Mouse (Mus musculus) left cerebral cortex, postnatal 14 days (tissue): ENCODE data around the gene Clasrp. TPM values are rescaled to one million over a fixed set of nuclear protein-coding genes. Genes with fewer than 3 reads are reported as not detected.
A peak's percentile ranks its signal among the peaks of the same experiment; 100 is the strongest.

Experiments
- DNase-seq, 2 experiments: peaks; one replicate each; pipeline ENCODE4 v3.0.0; 2021 to 2022; ENCODE audit warnings: low spot score in 2 of 2, mixed read lengths in 1 of 2
- intact Hi-C: fragments of 180-260 bp; cut with DNase I; formaldehyde crosslinking; loops from one replicate; pipeline ENCODE4 v1.15.1; 2025
- total RNA-seq, 2 experiments: library from RNA; stranded (reverse); gene quantifications; 2 replicates each; pipeline ENCODE4 v1.2.3; 2021

Gene Clasrp
- total RNA-seq, 2 experiments from 2014 or later, result 84.4 to 84.6 TPM

- DNase-seq, result peak; percentile 58 to 71
- intact Hi-C loops, result loop anchor here (10.0 kb wide), 1 partner anchor 168 kb away; the partner anchor contains the start of genes Ckm and Klc3
Observed at GRCm38 (mm10) chr7:19572926-19573775, 31.1 kb downstream of the Clasrp start.

- intact Hi-C loops, result loop anchor here (10.0 kb wide), 1 partner anchor 165 kb away; the partner anchor contains the start of genes Ckm and Klc3
- no peak for DNase-seq
Observed at GRCm38 (mm10) chr7:19569647-19570046, 34.6 kb downstream of the Clasrp start.

GRCm38 (mm10) chr7:19567426-19567825, 36.9 kb downstream of the Clasrp start:
- DNase-seq, result no peak
- intact Hi-C loops, result no loop called here

- DNase-seq, result no peak
- intact Hi-C loops, result no loop called here
Observed at GRCm38 (mm10) chr7:19565803-19566202, 38.5 kb downstream of the Clasrp start.

- DNase-seq, result no peak
- intact Hi-C loops, result loop anchor here (5.0 kb wide), 1 partner anchor 57 kb away; the partner anchor contains the start of genes Bloc1s3 and Trappc6a
Observed at GRCm38 (mm10) chr7:19564455-19564854, 39.8 kb downstream of the Clasrp start.

GRCm38 (mm10) chr7:19563884-19564283, 40.4 kb downstream of the Clasrp start:
- no peak for DNase-seq
- intact Hi-C loops, result loop anchor here (5.0 kb wide), 1 partner anchor 57 kb away; the partner anchor contains the start of genes Bloc1s3 and Trappc6a

GRCm38 (mm10) chr7:19562643-19563410, 41.5 kb downstream of the Clasrp start, which contains the start of gene Ppp1r37:
TSS of gene Ppp1r37 (minus strand) at chr7:19563076.
- intact Hi-C loops, result loop anchor here (5.0 kb wide), 1 partner anchor 56 kb away; the partner anchor contains the start of genes Bloc1s3 and Trappc6a
- peak in 1 of 2 experiments; percentile 57 for DNase-seq

- intact Hi-C loops, result loop anchor here (5.0 kb wide), 1 partner anchor 55 kb away; the partner anchor contains the start of genes Bloc1s3 and Trappc6a
- peak; percentile 89 to 90 for DNase-seq
Observed at GRCm38 (mm10) chr7:19561765-19562642, 42.3 kb downstream of the Clasrp start.

GRCm38 (mm10) chr7:19561431-19561764, 42.9 kb downstream of the Clasrp start:
- no peak for DNase-seq
- intact Hi-C loops, result loop anchor here (5.0 kb wide), 1 partner anchor 54 kb away; the partner anchor contains the start of genes Bloc1s3 and Trappc6a

GRCm38 (mm10) chr7:19560491-19561260, 43.6 kb downstream of the Clasrp start:
- intact Hi-C loops, result loop anchor here (5.0 kb wide), 1 partner anchor 53 kb away; the partner anchor contains the start of genes Bloc1s3 and Trappc6a
- DNase-seq, result no peak

GRCm38 (mm10) chr7:19558965-19559364, 45.3 kb downstream of the Clasrp start:
- no peak for DNase-seq
- intact Hi-C loops, result no loop called here

GRCm38 (mm10) chr7:19557982-19558900, 46.0 kb downstream of the Clasrp start:
- intact Hi-C loops, result no loop called here
- DNase-seq, result no peak

- no peak for DNase-seq
- intact Hi-C loops, result no loop called here
Observed at GRCm38 (mm10) chr7:19557086-19557485, 47.2 kb downstream of the Clasrp start.

GRCm38 (mm10) chr7:19554168-19554567, 50.1 kb downstream of the Clasrp start:
- intact Hi-C loops, result no loop called here
- peak; percentile 63 to 74 for DNase-seq

GRCm38 (mm10) chr7:19552443-19552842, 51.8 kb downstream of the Clasrp start:
- intact Hi-C loops, result no loop called here
- no peak for DNase-seq

GRCm38 (mm10) chr7:19551634-19552033, 52.7 kb downstream of the Clasrp start:
- intact Hi-C loops, result no loop called here
- DNase-seq, result no peak

GRCm38 (mm10) chr7:19549394-19549793, 54.9 kb downstream of the Clasrp start:
- DNase-seq, result no peak
- intact Hi-C loops, result no loop called here
